Mouse (Mus musculus): ENCODE data around the gene Hoxd9.

The Hoxd9 gene

GRCm38 (mm10) chr2:74697567-74698121, at the start of gene Hoxd9:
Gene Hoxd9 (plus strand): TSS chr2:74697727.
- no peak for DNase-seq (ENCODE audit: low spot score)

DNA sequence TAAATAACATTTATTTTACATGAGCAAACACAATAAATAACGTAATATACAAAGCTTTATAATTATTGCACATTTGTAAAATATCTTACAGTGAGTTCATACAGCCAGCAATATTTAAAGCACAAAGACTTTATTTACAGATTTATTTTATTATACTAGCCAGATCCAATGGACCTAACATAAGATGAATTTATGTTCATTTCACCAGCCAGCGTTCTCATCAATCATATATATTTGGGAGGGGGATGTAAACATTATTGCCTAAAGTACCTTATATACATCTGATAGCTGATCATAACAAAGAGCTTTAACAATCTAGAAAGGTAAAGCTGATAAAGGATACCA, 44.6 kb upstream of the Hoxd9 start:
- no peak for DNase-seq (ENCODE audit: low spot score)

DNA sequence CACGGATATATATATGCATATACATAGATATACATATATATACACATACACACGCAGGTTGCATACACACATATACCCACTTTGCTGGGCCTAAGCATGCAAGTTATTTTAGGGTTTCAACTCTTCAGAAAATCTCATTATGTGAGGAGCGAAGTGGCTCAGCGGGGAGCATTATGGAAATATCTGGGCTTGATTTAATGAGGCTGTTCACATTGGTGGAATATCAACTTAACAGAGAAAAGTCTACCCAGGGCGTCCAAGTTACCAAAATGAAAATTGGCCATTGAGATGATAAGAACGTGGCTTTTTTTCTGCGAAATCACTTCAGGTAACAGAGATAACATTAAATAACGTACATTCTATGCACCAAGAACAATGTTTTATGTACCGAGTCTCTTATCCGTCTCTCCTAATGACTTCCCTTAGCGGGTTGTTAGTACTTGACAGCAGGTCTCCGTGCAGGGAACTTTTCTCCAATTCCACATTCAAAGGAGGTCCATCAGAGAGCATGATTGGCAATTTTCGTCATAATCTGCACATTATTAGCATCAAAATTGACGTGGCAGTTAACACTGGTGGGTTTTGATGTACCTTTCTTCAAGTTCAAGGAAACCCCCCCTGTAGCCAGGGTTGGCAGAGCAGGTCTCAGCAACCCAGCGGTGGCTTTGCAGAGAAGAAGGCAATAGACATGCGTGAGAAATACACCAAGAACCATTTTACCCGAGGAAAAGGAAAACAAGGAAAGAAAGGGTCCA, 43.6 kb upstream of the Hoxd9 start:
- DNase-seq (ENCODE audit: low spot score), result no peak

- no peak for DNase-seq (ENCODE audit: low spot score)
These were observed 42.6 kb upstream of the Hoxd9 start for GRCm38 (mm10) chr2:74654743-74655419.

GRCm38 (mm10) chr2:74655420-74655781, 42.1 kb upstream of the Hoxd9 start:
- no peak for DNase-seq (ENCODE audit: low spot score)

GRCm38 (mm10) chr2:74655821-74656631, 41.5 kb upstream of the Hoxd9 start:
- DNase-seq (ENCODE audit: low spot score), result no peak

- DNase-seq (ENCODE audit: low spot score), result no peak
These were observed 40.9 kb upstream of the Hoxd9 start for GRCm38 (mm10) chr2:74656632-74657021.

DNA sequence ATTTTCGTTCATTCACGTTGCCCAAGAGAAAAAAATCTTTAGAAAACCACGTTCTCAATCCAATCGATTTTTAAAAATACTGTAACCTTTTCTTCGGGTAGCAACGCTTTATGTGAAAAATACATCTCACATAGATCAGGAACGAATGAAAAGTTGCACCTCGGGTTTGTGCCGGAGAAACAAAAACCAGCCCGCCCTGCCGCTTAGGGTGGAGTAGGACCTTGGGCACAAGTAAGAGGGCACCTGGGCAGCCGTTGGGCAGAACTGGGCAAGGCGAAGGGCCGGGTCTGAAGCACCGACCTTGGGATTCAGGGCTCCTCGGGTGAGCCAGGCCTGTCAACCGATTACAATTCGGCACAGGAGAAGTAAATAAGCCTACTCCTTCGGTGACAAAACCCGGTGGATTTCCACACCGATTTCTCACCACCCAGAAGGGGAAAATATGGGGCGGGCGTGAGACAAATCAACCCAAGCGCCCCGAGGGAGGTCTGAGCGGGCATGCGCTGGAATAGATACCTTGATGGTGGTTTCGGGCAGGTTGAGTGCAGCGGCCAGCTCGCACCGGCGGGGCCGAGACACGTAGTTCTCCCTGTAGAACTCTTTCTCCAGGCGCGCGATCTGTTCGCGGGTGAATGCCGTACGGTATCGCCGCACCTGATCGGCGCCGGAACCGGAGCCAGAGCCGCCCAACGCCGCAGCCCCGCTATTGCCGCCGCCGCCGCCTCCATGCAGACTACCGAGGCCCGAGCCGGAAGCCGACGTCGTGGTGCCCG, 40.1 kb upstream of the Hoxd9 start:
- DNase-seq (ENCODE audit: low spot score), result no peak

DNA sequence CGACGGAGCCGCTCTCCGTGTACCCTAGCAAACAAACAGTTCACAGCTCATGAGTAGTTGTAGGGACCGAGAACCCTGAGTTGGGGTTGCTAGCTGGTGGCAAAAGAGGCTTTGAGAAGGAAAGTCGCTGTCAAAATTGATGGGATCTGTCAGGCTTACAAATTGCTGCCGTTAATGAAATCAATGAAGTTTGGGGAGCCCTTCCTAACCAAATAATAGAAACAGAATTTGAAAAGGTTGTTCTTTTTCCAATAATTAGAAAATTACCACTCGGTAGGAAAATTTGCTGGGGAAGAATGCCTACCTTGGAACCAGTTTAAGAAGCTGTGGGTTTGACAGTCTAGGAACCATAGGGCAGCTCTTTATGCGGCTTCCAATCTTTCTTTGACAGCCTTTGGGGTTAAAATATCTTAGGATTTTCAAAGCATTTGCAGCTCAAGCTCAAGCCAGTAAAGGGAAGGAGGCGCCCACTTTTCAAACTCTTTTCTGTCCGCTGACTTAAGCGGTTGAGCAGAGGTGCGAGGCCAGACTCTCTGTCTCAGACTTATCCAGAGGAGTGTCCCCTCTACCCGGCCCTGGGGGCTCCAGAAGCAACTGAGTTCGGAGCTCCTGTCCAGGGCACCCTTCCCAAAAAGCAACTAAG, 39.4 kb upstream of the Hoxd9 start:
- DNase-seq (ENCODE audit: low spot score), result no peak

- no peak for DNase-seq (ENCODE audit: low spot score)
These were observed 38.7 kb upstream of the Hoxd9 start for GRCm38 (mm10) chr2:74658667-74659371.

DNA sequence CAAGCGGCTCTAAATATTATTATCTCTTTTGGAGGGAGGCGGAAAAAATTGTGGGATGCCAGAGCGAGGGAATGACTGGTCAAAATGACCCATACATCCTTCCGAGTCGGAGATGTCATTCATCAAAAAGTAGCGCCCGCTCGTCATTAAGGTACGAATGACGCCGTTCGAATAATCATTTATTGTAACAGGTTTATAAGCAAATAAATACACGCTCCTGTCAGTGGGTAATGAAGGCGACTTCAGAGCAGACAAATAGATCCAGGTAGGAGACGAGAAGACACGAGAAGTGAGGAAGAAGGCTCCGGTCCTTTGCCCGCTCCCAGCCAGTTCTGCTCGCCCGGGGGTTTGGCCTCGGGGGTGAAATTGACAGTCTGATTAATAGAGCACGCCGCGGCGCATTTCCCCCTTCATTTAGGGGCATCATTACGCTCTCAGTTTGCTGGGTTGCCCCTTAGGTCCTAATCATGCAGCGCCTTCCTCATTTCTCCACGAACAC, 38.0 kb upstream of the Hoxd9 start, which contains the start of gene Evx2:
TSS of gene Evx2 (minus strand) at position 51 of the 499 bp plus-strand sequence.
- DNase-seq (ENCODE audit: low spot score), result no peak

GRCm38 (mm10) chr2:74660421-74661375, 36.8 kb upstream of the Hoxd9 start:
- DNase-seq (ENCODE audit: low spot score), result no peak

GRCm38 (mm10) chr2:74661685-74662084, 35.8 kb upstream of the Hoxd9 start:
- DNase-seq (ENCODE audit: low spot score), result no peak

DNA sequence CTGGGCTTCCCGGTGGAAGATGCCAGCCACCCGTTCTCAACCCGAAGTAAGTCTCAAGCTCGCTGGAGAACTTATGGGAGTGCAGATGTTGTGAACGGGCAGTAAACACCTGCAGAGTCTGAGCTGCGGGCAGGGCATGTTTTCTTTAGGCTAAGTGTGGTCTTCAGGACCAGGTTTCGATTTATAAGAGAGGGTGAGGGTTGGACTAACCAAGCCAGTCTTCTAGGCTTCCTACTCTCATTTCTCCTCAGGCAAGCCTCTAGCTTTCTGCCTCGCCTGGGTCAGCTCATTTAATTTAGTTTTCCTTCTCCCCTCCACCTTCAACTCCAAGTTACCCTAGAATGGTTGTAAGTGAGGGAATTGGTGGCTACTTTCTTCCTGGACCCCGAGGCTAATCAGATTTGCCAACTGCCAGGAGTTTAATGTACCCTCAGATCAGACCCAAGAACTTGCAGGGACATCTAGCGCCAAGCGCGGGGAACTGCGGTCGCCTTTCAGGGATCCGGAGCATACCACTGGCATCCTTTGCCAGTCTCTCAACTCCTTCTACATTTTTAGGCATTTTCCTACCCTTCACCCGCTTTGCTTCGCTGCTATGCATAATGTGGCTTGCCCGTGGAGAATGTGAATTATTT, 34.1 kb upstream of the Hoxd9 start:
- peak; percentile 30 for DNase-seq (ENCODE audit: low spot score)

DNA sequence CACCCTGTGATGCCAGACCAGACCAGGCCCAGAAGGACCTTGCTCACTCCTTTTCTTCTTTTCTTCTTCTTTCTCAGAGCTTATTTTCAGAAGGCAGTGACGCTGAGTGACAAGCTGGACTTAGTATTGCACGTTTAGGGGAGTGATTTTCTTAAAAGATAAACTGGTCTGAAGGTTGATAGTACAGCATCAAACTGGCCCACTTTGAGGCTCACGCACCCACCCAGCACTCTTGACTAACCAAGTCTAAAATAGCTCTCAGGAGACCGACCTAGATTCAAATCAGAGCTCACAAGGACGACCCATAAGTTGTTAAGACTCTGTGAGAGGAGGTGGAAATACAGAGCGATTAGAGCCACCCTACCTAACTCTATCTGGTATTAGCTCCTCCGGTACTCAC, 31.1 kb upstream of the Hoxd9 start:
- DNase-seq (ENCODE audit: low spot score), result no peak

DNA sequence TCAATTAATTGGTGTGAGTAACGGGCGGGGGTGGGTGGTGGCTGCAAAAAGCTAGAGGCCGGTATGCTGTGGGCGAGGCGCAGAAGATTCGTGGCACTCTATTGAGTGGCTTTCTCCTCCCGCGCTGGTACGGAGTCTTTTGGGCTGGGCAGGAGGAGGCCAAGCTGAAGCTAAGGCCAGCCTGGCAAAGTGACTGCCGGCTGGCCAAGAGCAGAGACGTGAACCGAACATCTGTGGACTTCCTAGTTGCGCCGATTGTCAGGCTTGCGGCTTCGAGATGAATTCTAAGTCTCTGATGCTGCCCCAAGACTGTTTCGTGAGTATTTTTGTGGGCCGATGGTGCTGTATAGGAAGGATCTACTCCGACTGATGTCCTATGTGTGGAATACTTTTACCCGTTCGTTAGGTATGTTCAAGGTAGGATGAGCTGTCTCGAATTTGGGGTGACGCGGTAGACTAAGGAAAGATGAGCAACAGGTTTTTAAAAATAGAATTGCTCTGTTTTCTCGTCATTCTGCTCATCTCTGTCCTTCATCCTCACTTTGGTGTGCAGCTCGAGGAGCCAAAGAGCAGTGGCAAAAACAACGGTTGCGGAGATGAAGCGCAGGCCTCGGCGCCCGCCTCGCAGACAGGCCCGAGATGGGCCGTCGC, 30.2 kb upstream of the Hoxd9 start:
- DNase-seq (ENCODE audit: low spot score), result no peak

DNA sequence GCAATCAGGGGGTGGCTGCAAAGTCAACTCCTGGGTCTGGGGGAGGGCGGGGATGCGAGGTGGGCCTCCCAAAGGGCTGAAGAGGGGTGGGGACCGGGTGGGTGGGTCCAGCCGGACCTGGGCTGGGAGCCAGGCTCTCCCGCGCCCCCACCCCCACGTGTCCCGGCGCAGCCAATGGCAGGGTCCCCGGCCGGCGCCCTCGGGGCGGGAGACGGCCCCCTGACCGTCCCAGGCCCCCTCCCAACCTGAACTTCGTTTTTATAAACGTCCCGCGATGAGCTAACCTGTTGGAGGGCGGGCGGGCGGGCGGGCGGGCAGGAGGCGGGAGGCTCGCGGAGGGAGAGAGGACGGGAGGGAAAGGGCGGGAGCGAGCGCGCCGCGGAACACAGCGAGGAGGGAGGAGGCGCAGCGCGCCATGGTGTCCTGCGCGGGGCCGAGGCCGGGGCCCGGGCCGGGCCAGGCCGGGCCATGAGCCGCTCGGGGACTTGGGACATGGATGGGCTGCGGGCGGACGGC, 29.6 kb upstream of the Hoxd9 start, which contains the start of gene Hoxd13:
TSS of gene Hoxd13 (plus strand) at position 469 of the 516 bp plus-strand sequence.
- no peak for DNase-seq (ENCODE audit: low spot score)
